Mouse (Mus musculus): ENCODE results near the gene Phactr1. TPM values are rescaled to one million over a fixed set of nuclear protein-coding genes. Genes with fewer than 3 reads are reported as not detected.

Phactr1 gene
- polyA plus RNA-seq, 1 experiment from 2014 or later, result 18.7 TPM

DNA sequence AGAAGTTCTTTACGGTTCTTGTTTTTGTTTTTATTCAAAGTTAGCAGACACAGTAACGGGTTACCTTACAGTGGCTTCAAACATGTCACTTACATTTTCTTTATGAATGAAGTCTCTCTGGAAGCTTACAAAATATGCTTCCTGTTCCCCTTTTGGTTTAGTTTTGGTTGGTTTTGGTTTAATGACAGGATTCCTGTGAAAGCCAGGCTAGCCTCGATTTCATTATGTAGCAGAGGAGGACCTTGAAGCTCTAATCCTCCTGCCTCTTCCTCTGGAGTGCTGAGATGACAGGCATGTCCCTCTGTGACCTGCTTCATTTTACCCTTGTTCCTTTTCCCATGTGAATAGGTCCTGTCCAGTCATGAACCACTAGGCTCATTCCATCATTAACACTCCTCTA lies 432.3 kb downstream of the Phactr1 start:
- DNase-seq (ENCODE audit: low spot score) (no peak), ATAC-seq (ENCODE audit: low FRiP score) (no peak)
- Histone ChIP-seq H3K4me1 (replicated peaks; ENCODE audit: control insufficient read depth, insufficient read depth, low read length) (no peaks in the 10 kb centered on the region), H3K36me3 (ENCODE audit: control insufficient read depth, insufficient read depth, low read length) (no peaks in the 10 kb centered on the region), H3K4me2 (replicated peaks; ENCODE audit: low read depth, low read length) (no peak overlapping the region), H3K9me3 (ENCODE audit: control insufficient read depth, low read length) (no peaks in the 10 kb centered on the region), H3K9ac (ENCODE audit: low read depth, low read length) (no peak overlapping the region), H3K27ac (ENCODE audit: low read depth, low read length) (no peak overlapping the region), H3K27me3 (ENCODE audit: control insufficient read depth, insufficient read depth, low read length) (no peaks in the 10 kb centered on the region), H3K4me3 (ENCODE audit: low read depth, low read length) (no peak overlapping the region)
- 88% methylated on average over 3 of the region's 3 CpGs for WGBS

GRCm38 (mm10) chr13:43113141-43113540 lies 432.7 kb downstream of the Phactr1 start:
- Histone ChIP-seq H3K36me3 (ENCODE audit: control insufficient read depth, insufficient read depth, low read length) (no peaks in the 10 kb centered on the region), H3K4me3 (ENCODE audit: low read depth, low read length) (no peak overlapping the region), H3K9ac (ENCODE audit: low read depth, low read length) (no peak overlapping the region), H3K4me1 (replicated peaks; ENCODE audit: control insufficient read depth, insufficient read depth, low read length) (no peaks in the 10 kb centered on the region), H3K27ac (ENCODE audit: low read depth, low read length) (no peak overlapping the region), H3K9me3 (ENCODE audit: control insufficient read depth, low read length) (no peaks in the 10 kb centered on the region), H3K4me2 (replicated peaks; ENCODE audit: low read depth, low read length) (no peak overlapping the region), H3K27me3 (ENCODE audit: control insufficient read depth, insufficient read depth, low read length) (no peaks in the 10 kb centered on the region)
- 94% methylated on average over 3 of the region's 3 CpGs for WGBS
- no peak for DNase-seq (ENCODE audit: low spot score)
- ATAC-seq (ENCODE audit: low FRiP score), result no peak

GRCm38 (mm10) chr13:43122306-43123070 lies 442.1 kb downstream of the Phactr1 start:
- H3K9ac ChIP-seq (ENCODE audit: low read depth, low read length), result no peak overlapping the region
- ATAC-seq (ENCODE audit: low FRiP score) (no peak), DNase-seq (ENCODE audit: low spot score) (peak; percentile 30)
- no peak overlapping the region for H3K4me2 ChIP-seq (replicated peaks; ENCODE audit: low read depth, low read length)
- 56% methylated on average over 16 of the region's 16 CpGs for WGBS
- no peak overlapping the region for H3K27ac ChIP-seq (ENCODE audit: low read depth, low read length)
- H3K4me1 ChIP-seq (replicated peaks; ENCODE audit: control insufficient read depth, insufficient read depth, low read length), result 0 out of 2 replicates have a peak, but pooled peaks cover 3% of the 10 kb centered on the region
- H3K4me3 ChIP-seq (ENCODE audit: low read depth, low read length), result no peak overlapping the region
- H3K27me3 ChIP-seq (ENCODE audit: control insufficient read depth, insufficient read depth, low read length), result no peaks in the 10 kb centered on the region
- no peaks in the 10 kb centered on the region for H3K9me3 ChIP-seq (ENCODE audit: control insufficient read depth, low read length)
- no peaks in the 10 kb centered on the region for H3K36me3 ChIP-seq (ENCODE audit: control insufficient read depth, insufficient read depth, low read length)

DNA sequence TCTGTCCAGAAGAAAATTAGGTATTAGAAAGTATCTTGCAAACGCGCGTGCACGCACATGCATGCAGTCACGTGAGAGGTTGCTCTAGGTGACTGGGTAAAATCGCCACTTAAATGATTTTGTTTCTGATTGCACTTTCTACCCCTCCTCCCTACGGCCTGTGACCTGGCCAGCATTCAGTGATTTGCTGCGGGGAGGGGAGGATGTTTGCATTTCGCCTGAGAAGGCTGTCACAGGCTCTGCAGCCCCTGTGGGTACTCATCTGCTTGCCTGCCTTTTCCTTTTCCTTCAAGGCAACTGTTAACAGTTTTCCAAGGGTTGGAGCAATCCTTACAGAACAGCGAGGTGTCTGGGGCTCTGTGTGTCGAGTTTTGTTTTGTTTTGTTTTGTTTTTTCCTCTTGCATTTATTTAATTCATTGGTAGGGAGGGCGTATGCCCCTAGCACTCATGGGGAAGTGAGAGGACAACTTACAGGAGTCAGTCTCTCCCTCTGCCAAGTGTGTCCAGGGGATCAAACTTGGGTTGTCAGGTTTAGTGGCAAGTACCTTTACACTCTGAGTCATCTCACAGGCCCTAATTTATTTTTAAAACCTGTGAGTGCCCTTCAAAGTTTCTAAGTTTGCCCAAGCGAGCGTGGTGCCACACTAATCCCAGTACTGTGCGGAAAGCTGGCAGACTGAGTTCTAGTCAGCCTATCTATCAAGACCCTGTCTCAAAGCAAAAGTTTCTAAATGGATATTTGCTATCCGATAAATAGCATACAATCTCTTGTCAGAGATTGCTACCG lies 443.7 kb downstream of the Phactr1 start:
- Histone ChIP-seq H3K27me3 (ENCODE audit: control insufficient read depth, insufficient read depth, low read length) (no peaks in the 10 kb centered on the region), H3K27ac (ENCODE audit: low read depth, low read length) (no peak overlapping the region), H3K9ac (ENCODE audit: low read depth, low read length) (no peak overlapping the region), H3K36me3 (ENCODE audit: control insufficient read depth, insufficient read depth, low read length) (no peaks in the 10 kb centered on the region), H3K9me3 (ENCODE audit: control insufficient read depth, low read length) (no peaks in the 10 kb centered on the region), H3K4me2 (replicated peaks; ENCODE audit: low read depth, low read length) (no peak overlapping the region), H3K4me1 (replicated peaks; ENCODE audit: control insufficient read depth, insufficient read depth, low read length) (0 out of 2 replicates have a peak, but pooled peaks cover 3% of the 10 kb centered on the region), H3K4me3 (ENCODE audit: low read depth, low read length) (no peak overlapping the region)
- DNase-seq (ENCODE audit: low spot score) (peak; percentile 18), ATAC-seq (ENCODE audit: low FRiP score) (no peak)
- WGBS, result 55% methylated on average over 17 of the region's 17 CpGs

DNA sequence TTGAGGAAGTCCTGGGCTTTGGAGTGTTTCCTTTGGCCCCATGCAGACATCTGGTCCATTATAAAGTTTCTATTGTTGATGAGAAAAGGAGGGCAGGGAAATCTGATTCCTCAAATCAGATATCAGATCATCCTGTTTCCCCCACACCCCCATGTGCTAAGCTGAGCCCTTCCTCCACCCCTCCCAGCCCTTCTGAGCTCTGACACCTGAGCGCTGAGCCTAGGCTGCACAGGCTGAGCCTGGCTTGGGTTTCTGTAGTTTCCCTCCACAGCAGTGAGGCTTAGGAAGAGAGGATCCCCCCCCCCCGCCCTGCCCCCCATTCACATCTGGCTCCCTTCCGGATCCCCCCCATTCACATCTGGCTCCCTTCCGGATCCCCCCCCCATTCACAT lies 444.3 kb downstream of the Phactr1 start:
- DNase-seq (ENCODE audit: low spot score) (no peak), ATAC-seq (ENCODE audit: low FRiP score) (no peak)
- H3K27ac ChIP-seq (ENCODE audit: low read depth, low read length), result no peak overlapping the region
- H3K36me3 ChIP-seq (ENCODE audit: control insufficient read depth, insufficient read depth, low read length), result no peaks in the 10 kb centered on the region
- no peak overlapping the region for H3K4me3 ChIP-seq (ENCODE audit: low read depth, low read length)
- H3K27me3 ChIP-seq (ENCODE audit: control insufficient read depth, insufficient read depth, low read length), result no peaks in the 10 kb centered on the region
- 0 out of 2 replicates have a peak, but pooled peaks cover 3% of the 10 kb centered on the region for H3K4me1 ChIP-seq (replicated peaks; ENCODE audit: control insufficient read depth, insufficient read depth, low read length)
- no peaks in the 10 kb centered on the region for H3K9me3 ChIP-seq (ENCODE audit: control insufficient read depth, low read length)
- H3K4me2 ChIP-seq (replicated peaks; ENCODE audit: low read depth, low read length), result no peak overlapping the region
- H3K9ac ChIP-seq (ENCODE audit: low read depth, low read length), result no peak overlapping the region
- WGBS, result 56% methylated on average over 2 of the region's 4 CpGs

DNA sequence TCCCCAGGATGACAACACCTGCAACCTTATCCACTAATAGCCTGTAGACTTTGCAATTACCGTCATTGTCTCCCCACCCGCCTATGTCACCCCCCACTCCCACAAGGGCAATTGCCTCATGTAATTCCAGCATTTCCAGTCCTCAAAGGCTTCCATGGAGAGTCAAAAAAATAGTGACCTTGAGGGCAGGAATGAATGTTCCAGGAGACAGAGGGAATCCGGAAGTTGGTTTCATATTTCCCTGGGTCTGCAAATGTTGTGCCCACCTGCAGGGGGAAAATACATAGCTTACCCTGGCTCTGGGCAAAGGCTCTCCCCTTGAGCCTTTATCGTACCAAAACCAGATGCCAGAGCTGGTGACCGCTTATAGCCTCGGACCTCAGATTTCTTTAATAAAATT lies 449.7 kb downstream of the Phactr1 start:
- WGBS, result 67% methylated on average over 6 of the region's 6 CpGs
- Histone ChIP-seq H3K4me3 (ENCODE audit: low read depth, low read length) (no peak overlapping the region), H3K4me1 (replicated peaks; ENCODE audit: control insufficient read depth, insufficient read depth, low read length) (no peaks in the 10 kb centered on the region), H3K27me3 (ENCODE audit: control insufficient read depth, insufficient read depth, low read length) (no peaks in the 10 kb centered on the region), H3K9me3 (ENCODE audit: control insufficient read depth, low read length) (no peaks in the 10 kb centered on the region), H3K36me3 (ENCODE audit: control insufficient read depth, insufficient read depth, low read length) (no peaks in the 10 kb centered on the region), H3K27ac (ENCODE audit: low read depth, low read length) (no peak overlapping the region), H3K9ac (ENCODE audit: low read depth, low read length) (no peak overlapping the region), H3K4me2 (replicated peaks; ENCODE audit: low read depth, low read length) (no peak overlapping the region)
- ATAC-seq (ENCODE audit: low FRiP score) (no peak), DNase-seq (ENCODE audit: low spot score) (no peak)

DNA sequence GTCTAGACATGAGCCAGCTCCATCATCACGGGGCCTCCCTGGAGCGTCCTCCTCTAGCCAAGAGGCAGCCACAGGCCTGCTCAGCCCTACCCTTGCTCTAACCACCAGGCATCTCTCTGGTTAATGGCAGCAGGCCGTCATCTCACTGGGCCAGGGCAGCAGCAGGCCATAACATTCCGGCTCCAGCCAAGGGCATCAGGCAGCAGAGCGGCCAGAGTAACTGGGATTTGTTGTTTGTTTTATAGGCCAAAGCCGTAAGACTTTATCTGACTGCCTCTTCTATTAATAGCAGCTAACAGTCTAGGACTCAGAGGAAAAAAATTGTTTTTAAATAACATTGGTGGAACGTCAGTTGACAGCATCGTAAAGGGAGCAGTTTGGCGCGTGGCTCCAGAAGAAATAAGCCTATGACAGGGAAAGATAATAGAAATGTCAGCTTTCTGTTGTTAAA lies 451.3 kb downstream of the Phactr1 start:
- ATAC-seq (ENCODE audit: low FRiP score), result no peak
- WGBS, result 85% methylated on average over 10 of the region's 10 CpGs
- no peak overlapping the region for H3K9ac ChIP-seq (ENCODE audit: low read depth, low read length)
- H3K27ac ChIP-seq (ENCODE audit: low read depth, low read length), result no peak overlapping the region
- H3K36me3 ChIP-seq (ENCODE audit: control insufficient read depth, insufficient read depth, low read length), result no peaks in the 10 kb centered on the region
- no peak for DNase-seq (ENCODE audit: low spot score)
- H3K4me3 ChIP-seq (ENCODE audit: low read depth, low read length), result no peak overlapping the region
- no peaks in the 10 kb centered on the region for H3K9me3 ChIP-seq (ENCODE audit: control insufficient read depth, low read length)
- no peaks in the 10 kb centered on the region for H3K4me1 ChIP-seq (replicated peaks; ENCODE audit: control insufficient read depth, insufficient read depth, low read length)
- no peak overlapping the region for H3K4me2 ChIP-seq (replicated peaks; ENCODE audit: low read depth, low read length)
- no peaks in the 10 kb centered on the region for H3K27me3 ChIP-seq (ENCODE audit: control insufficient read depth, insufficient read depth, low read length)

- Histone ChIP-seq H3K4me3 (ENCODE audit: low read depth, low read length) (no peak overlapping the region), H3K4me1 (replicated peaks; ENCODE audit: control insufficient read depth, insufficient read depth, low read length) (no peaks in the 10 kb centered on the region), H3K4me2 (replicated peaks; ENCODE audit: low read depth, low read length) (no peak overlapping the region), H3K27me3 (ENCODE audit: control insufficient read depth, insufficient read depth, low read length) (no peaks in the 10 kb centered on the region), H3K27ac (ENCODE audit: low read depth, low read length) (no peak overlapping the region), H3K9ac (ENCODE audit: low read depth, low read length) (no peak overlapping the region), H3K9me3 (ENCODE audit: control insufficient read depth, low read length) (no peaks in the 10 kb centered on the region), H3K36me3 (ENCODE audit: control insufficient read depth, insufficient read depth, low read length) (no peaks in the 10 kb centered on the region)
- WGBS, result 77% methylated on average over 9 of the region's 9 CpGs
- DNase-seq (ENCODE audit: low spot score) (no peak), ATAC-seq (ENCODE audit: low FRiP score) (no peak)
Observed at GRCm38 (mm10) chr13:43132859-43133258, 452.4 kb downstream of the Phactr1 start.
